Mouse (Mus musculus): ENCODE results near the gene Pld2. TPM values are rescaled to one million over a fixed set of nuclear protein-coding genes. Genes with fewer than 3 reads are reported as not detected.
A peak's percentile ranks its signal among the peaks of the same experiment; 100 is the strongest.

The Pld2 gene
- polyA plus RNA-seq, 1 experiment, result 19.9 TPM

DNA sequence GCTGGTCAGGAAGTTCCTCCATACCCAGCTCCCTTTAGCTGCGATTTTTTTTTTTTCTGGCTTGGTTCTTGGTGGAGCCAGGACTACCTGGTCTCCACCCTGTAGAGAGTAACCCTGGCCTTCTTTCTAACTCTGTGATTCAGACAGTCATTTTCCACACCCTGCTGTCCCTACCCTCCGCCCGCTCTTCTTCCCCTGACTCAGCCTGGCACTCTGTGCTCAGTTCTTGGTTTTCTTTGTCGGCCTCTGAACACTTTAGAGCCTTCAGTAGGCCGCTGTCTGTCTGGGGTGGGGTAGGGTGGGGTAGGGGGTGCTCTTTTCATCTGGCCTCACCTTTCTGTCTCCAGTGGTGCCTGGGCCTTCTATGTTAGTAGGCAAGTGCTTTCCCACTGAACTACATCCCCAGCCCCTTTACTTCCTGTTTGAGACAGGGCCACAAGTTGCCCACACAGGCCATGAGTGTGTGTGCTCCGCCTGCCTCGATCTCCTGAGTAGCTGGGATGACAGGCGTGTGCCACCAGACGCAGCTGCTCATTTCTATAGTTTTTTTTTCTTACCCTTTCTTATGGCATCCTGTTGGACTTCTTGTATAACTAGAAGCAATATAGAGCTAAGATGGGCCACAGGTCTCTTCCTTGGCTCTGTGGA, 40.0 kb downstream of the Pld2 start:
- TF ChIP-seq CTCF (IDR thresholded peaks at IDR 0.05; ENCODE audit: borderline replicate concordance, extremely low read depth, insufficient read depth, insufficient read length) (no peak), POLR2A (IDR thresholded peaks at IDR 0.05; ENCODE audit: borderline replicate concordance, extremely low read depth, insufficient read depth, insufficient read length, poor library complexity, severe bottlenecking) (no peak)
- no peak for DNase-seq (ENCODE audit: low read depth)

DNA sequence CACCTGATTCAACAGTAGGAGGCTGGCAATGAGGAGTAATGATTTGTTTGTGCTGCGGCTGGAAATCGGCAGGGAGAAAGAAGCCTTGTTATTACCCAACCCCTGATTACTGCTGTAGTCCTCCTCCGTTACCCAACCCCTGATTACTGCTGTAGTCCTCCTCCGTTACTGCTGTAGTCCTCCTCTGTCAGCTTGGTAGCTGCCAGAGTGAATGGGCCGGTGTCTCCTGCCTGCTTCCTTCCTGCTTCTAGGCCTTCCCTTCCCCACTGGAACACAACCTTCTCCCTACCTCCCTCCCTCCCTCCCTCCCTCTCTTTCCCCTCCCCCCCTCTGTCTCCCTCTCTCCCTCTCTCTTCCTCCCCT, 40.5 kb downstream of the Pld2 start:
- no peak for DNase-seq (ENCODE audit: low read depth)
- TF ChIP-seq CTCF (IDR thresholded peaks at IDR 0.05; ENCODE audit: borderline replicate concordance, extremely low read depth, insufficient read depth, insufficient read length) (no peak), POLR2A (IDR thresholded peaks at IDR 0.05; ENCODE audit: borderline replicate concordance, extremely low read depth, insufficient read depth, insufficient read length, poor library complexity, severe bottlenecking) (no peak)

DNA sequence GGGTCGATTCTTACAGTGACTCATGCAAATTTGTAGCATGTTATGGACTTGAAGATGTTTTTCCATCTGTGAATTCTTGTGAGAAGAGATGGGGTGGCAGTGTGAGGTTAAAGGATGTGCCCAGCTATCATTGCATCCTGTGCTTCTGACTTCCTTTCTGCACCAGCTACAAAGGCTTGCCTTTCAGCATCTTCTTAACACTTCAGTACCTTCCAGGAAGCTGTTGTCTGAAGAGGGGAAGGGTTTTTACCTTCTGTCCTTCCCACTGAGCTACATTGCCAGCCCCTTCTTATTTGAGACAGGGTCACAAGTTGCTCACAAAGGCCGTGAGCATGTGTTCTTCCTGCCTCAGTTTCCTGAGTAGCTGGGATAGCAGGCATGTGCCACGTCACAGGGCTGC, 41.1 kb downstream of the Pld2 start:
- no peak for DNase-seq (ENCODE audit: low read depth)
- no peak for TF ChIP-seq CTCF (IDR thresholded peaks at IDR 0.05; ENCODE audit: borderline replicate concordance, extremely low read depth, insufficient read depth, insufficient read length)
- no peak for TF ChIP-seq POLR2A (IDR thresholded peaks at IDR 0.05; ENCODE audit: borderline replicate concordance, extremely low read depth, insufficient read depth, insufficient read length, poor library complexity, severe bottlenecking)

DNA sequence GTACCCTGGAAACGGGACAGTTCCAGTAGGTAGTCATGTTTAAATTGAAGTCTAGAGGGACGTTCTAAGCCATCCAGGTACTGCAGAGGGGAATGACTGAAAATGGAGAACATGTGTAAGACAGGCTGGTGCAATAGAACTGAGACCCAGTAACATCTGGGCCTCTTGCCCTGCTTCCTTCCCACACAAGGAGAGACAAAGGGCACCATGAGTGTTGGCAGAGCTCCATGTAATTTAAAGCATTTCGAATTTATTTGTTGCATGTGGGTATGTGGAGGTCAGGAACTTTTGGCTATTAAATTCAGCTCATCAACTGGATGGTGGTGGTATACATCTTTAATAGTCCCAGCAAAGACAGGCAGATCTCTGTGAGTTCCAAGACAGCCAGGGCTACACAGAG, 42.3 kb downstream of the Pld2 start:
- no peak for DNase-seq (ENCODE audit: low read depth)
- no peak for TF ChIP-seq CTCF (IDR thresholded peaks at IDR 0.05; ENCODE audit: borderline replicate concordance, extremely low read depth, insufficient read depth, insufficient read length)
- no peak for TF ChIP-seq POLR2A (IDR thresholded peaks at IDR 0.05; ENCODE audit: borderline replicate concordance, extremely low read depth, insufficient read depth, insufficient read length, poor library complexity, severe bottlenecking)

DNA sequence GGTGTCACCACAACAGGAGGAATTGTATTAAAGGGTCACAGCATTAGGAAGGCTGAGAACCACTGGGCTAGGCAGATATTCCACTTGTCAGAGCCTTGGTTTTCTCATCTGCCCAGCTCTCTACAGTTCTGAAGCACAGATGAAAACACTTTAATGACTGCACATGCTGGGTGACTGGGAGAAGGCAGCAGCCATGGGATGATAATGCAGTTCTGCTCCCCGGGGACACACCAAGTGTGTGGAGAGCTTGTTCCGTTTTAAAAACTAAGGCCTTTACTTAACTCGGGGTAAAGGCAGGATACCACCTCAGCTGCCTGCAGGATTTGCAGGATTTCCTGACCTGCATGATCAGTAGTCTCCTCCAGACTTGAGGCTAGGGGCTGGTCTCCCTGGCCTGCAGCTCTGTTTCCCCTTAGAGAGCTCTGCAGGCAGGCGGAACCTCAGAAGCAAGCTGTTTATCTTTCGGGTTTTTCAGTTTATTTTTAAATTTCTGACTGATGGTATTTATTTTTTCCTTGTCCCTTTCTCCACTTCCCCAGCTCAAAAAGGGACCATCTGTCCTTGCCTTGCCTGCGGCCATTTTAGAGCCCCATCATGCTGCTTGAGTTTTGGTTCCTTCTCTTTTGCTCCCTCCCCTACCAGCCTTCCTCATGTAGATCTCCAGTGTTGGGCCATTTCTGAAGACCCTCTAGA, 43.3 kb downstream of the Pld2 start:
- DNase-seq (ENCODE audit: low read depth), result no peak

DNA sequence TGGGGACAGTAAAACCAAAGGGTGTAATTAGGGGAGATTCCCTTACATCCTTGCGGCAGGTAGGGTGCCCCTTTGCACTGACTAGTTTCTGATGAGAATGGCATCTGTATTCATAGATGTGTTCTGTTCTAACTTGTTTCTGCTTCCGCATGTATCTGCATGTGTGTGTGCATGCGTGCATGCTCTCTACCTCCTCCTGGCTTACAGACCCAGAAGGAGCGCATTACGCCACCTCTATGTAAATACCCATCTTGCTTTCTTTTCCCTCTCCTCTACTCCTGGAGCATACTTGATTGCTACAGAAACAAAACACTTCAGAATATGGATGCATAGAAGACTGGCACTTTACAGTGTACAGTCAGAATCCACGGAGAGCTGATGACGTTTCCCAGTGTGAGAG, 43.9 kb downstream of the Pld2 start:
- no peak for TF ChIP-seq POLR2A (IDR thresholded peaks at IDR 0.05; ENCODE audit: borderline replicate concordance, extremely low read depth, insufficient read depth, insufficient read length, poor library complexity, severe bottlenecking)
- TF ChIP-seq CTCF (IDR thresholded peaks at IDR 0.05; ENCODE audit: borderline replicate concordance, extremely low read depth, insufficient read depth, insufficient read length), result no peak
- no peak for DNase-seq (ENCODE audit: low read depth)

More for the DNA sequence above, 43.3 kb downstream of the Pld2 start:
- TF ChIP-seq POLR2A (IDR thresholded peaks at IDR 0.05; ENCODE audit: borderline replicate concordance, extremely low read depth, insufficient read depth, insufficient read length, poor library complexity, severe bottlenecking), result no peak
- TF ChIP-seq CTCF (IDR thresholded peaks at IDR 0.05; ENCODE audit: borderline replicate concordance, extremely low read depth, insufficient read depth, insufficient read length), result no peak

DNA sequence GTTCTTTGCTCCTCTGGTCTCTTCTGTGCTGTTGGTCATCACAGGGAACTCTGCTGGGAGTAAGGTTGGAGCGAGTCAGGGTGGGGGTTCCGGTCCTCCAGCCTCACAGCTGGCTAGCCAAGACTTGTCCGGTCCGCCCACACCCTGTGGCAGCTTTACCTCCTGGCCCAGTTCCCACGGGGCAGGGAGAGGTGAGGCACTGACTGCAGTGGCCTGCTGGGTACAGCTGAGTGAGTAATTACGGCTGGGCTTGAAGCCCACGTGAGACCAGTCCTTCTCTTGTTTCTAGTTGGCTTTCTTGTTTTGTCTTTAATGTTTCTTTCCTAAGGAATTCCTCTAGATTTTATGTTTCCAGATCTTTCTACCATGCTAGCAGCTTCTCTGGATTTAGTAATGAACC, 45.6 kb downstream of the Pld2 start:
- TF ChIP-seq CTCF (IDR thresholded peaks at IDR 0.05; ENCODE audit: borderline replicate concordance, extremely low read depth, insufficient read depth, insufficient read length) (no peak), POLR2A (IDR thresholded peaks at IDR 0.05; ENCODE audit: borderline replicate concordance, extremely low read depth, insufficient read depth, insufficient read length, poor library complexity, severe bottlenecking) (no peak)
- DNase-seq (ENCODE audit: low read depth), result peak; percentile 51

DNA sequence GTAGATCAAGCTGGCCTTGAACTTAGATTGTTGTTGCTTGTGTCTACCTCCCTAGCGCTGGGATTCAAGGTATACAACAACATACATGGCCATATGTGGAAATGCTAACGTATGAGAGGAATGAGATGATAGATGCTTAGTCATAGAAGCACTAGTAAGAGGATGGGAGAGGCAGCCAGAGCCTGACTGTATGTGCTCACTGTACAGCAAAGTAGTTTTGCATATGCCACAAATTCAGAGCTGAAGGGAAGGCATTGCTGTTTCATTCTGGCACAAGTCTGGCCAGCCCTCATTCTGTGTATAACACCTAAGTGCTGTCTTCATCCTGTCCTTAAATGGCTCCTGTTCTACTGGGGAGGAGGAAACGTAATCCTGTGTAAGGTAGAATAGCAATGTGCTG, 46.4 kb downstream of the Pld2 start:
- no peak for DNase-seq (ENCODE audit: low read depth)
- TF ChIP-seq CTCF (IDR thresholded peaks at IDR 0.05; ENCODE audit: borderline replicate concordance, extremely low read depth, insufficient read depth, insufficient read length) (no peak), POLR2A (IDR thresholded peaks at IDR 0.05; ENCODE audit: borderline replicate concordance, extremely low read depth, insufficient read depth, insufficient read length, poor library complexity, severe bottlenecking) (no peak)

DNA sequence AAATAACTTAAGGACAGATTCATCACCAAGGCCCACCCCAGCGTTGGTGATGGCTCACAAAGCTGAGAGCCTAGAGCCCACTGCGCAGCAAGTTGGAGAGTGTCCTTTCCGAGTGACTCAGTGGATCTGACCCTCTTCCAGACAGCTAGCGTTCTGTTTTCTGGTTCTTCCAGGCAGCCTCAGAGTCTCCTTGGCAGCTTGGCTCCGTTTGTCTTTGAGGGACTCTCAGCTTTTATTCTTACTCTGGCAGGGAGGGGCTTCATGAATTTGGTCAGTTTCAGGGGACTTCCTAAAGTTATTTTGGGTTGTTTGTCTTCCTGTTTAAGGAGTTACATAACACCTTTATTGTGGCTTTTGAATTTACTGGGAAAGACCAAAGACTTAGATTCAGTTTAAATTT, 47.1 kb downstream of the Pld2 start:
- TF ChIP-seq CTCF (IDR thresholded peaks at IDR 0.05; ENCODE audit: borderline replicate concordance, extremely low read depth, insufficient read depth, insufficient read length) (no peak), POLR2A (IDR thresholded peaks at IDR 0.05; ENCODE audit: borderline replicate concordance, extremely low read depth, insufficient read depth, insufficient read length, poor library complexity, severe bottlenecking) (no peak)
- DNase-seq (ENCODE audit: low read depth), result no peak

DNA sequence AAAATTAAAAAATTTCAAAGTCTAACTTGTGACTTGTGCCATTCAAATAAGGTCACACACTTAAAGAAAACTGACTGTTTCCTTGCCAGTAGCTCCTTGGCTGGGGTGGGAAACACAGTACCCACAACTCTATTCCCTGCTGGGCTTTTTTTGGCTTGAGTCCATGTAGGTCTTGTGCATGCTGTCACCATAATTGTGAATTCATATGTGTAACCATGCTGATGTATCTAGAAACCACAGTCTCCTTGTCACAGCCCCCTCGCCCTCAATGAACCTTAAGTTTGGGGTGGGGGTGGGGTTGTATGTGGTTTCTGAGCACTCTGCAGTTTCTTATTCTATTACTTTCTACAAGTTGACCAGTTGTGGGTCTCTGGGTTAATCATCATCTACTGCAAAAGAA, 51.9 kb downstream of the Pld2 start:
- TF ChIP-seq POLR2A (IDR thresholded peaks at IDR 0.05; ENCODE audit: borderline replicate concordance, extremely low read depth, insufficient read depth, insufficient read length, poor library complexity, severe bottlenecking) (no peak), CTCF (IDR thresholded peaks at IDR 0.05; ENCODE audit: borderline replicate concordance, extremely low read depth, insufficient read depth, insufficient read length) (no peak)
- DNase-seq (ENCODE audit: low read depth), result no peak

DNA sequence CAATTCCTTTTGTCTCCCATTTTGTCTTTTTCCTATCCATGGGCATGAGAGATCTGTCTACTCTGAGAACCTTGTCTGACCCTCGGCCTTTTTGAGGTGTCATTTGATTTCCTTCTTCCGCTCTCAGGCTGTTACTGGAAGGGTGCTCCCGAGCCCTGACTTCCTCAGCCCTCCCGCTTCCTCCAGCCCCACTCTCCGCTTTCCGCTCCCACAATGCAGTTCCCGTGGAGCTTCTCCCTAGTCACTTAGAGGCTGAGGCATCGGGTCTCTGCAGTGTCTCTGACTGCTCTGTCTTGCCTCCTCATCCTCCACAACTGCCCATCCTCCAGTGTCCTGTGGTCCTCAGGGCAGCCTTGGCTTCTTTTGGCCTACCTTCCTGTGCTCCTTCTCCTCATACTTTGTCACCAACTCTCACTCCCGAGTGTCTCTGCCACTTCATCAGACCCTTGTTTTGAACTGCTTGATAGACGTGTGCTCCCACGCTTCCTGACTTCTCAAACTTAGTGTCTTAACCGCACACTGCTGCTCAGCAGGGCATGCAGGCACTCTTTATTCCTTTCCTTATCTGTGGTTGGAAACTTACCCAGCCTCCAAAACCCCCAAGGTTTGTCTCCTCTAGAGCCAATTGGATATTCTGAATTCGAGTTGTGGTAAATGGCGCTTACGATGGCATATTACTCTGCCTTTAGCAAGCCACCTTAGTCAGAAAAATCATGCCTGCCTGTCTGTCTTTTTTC, 54.6 kb downstream of the Pld2 start:
- DNase-seq (ENCODE audit: low read depth), result no peak
- TF ChIP-seq POLR2A (IDR thresholded peaks at IDR 0.05; ENCODE audit: borderline replicate concordance, extremely low read depth, insufficient read depth, insufficient read length, poor library complexity, severe bottlenecking), result no peak
- no peak for TF ChIP-seq CTCF (IDR thresholded peaks at IDR 0.05; ENCODE audit: borderline replicate concordance, extremely low read depth, insufficient read depth, insufficient read length)

All from brain, embryonic 14.5 days (tissue).